In genomic region chr5:34636481-34637287, GRCm38 (mm10) we compare ENCODE assay signal across 8 mouse cellular contexts. TPM values are rescaled to one million over a fixed set of nuclear protein-coding genes. Genes with fewer than 3 reads are reported as not detected.
A peak's percentile ranks its signal among the peaks of the same experiment; 100 is the strongest.
DNase-seq lines count a peak whose midpoint lies in the region; ATAC-seq lines count a peak whose summit lies in the region.

Gene Mfsd10 (minus strand): TSS chr5:34637212.

- peak within 1 kb of the TSS; percentile 77 for H3K4me2 ChIP-seq in hindbrain, embryonic 15.5 days

- H3K27me3 ChIP-seq in hindbrain, embryonic 15.5 days = no peaks in the 10 kb centered on the region

- H3K4me3 ChIP-seq in hindbrain, embryonic 15.5 days = peak within 1 kb of the TSS; percentile 51
- peak within 1 kb of the TSS; percentile 88 for H3K4me3 ChIP-seq in macrophage (ENCODE audit: inconsistent target)

- peak; percentile 92 for ATAC-seq in hindbrain, embryonic 15.5 days (ENCODE audit: low FRiP score, low read depth)

- H3K4me1 ChIP-seq in hindbrain, embryonic 15.5 days (replicated peaks) = peaks cover 21% of the 10 kb centered on the region

- H3K36me3 ChIP-seq in hindbrain, embryonic 15.5 days = peaks cover 66% of the 10 kb centered on the region
- H3K36me3 ChIP-seq in macrophage (ENCODE audit: inconsistent target) = peaks cover 49% of the 10 kb centered on the region

- H3K79me2 ChIP-seq in macrophage (ENCODE audit: inconsistent target) = peaks cover 12% of the 10 kb centered on the region; the same call in 1 of the 2 replicates

- WGBS in hindbrain, embryonic 15.5 days = under 1% methylated on average over 48 of the region's 48 CpGs
- WGBS in macrophage (ENCODE audit: missing documents) = under 1% methylated on average over 46 of the region's 48 CpGs

- DNase-seq in T-cell, adult 2 months (ENCODE audit: low spot score) = peak; percentile 73
- peak; percentile 71 to 83 for DNase-seq in cerebellum, postnatal 36 days
- DNase-seq in frontal cortex, postnatal 36 days (ENCODE audit: low spot score in 2 of 2) = peak; percentile 75 to 80
- peak; percentile 75 to 82 for DNase-seq in left cerebral cortex, adult 18-20 months (ENCODE audit: low spot score in 2 of 2)
- DNase-seq in right cerebral cortex, adult 2 months (ENCODE audit: low spot score in 2 of 2) = peak; percentile 80 to 81
- DNase-seq in urinary bladder, postnatal 14 days (ENCODE audit: low spot score) = peak; percentile 85

- H3K9ac ChIP-seq in hindbrain, embryonic 15.5 days = peak within 1 kb of the TSS; percentile 62

- no peaks in the 10 kb centered on the region for H3K9me3 ChIP-seq in hindbrain, embryonic 15.5 days

- peak within 1 kb of the TSS; percentile 89 for H3K27ac ChIP-seq in hindbrain, embryonic 15.5 days (replicated peaks)
- H3K27ac ChIP-seq in macrophage = peak within 1 kb of the TSS; percentile 76

RNA-seq across cellular contexts. Expression of gene Mfsd10, which starts in this region (rescaled TPM):
- polyA plus RNA-seq in hindbrain, embryonic 15.5 days (2015; fragmentation: Nextera tagmentation; extraction: Ambion mirVana) = 95.0 and 109 TPM in 2 replicates
- 10 to 100 TPM; 43.4 to 45.7 TPM for total RNA-seq in left cerebral cortex, adult 18-20 months (2021)
- 10 to 100 TPM; 18.9 to 91.8 (median 44.8) TPM for total RNA-seq in macrophage (2018; cell fraction: chromatin; rRNA removed)
- 10 to 100 TPM; 13.5 to 29.9 (median 21.2) TPM for total RNA-seq in macrophage (2018; cell fraction: cytosol; rRNA removed)
- total RNA-seq in macrophage (2018; cell fraction: nucleus; rRNA removed) = 100 to 1,000 TPM in 2 of 26 experiments, 10 to 100 TPM in 24; 23.2 to 303 (median 42.5) TPM
- 19.4 to 37.9 TPM (median 29.4 TPM) in 3 replicates for polyA plus RNA-seq in macrophage (2018)

Comparison
In these comparisons a context has a peak if more than half of its experiments do, and no peak if none do; other contexts are left out.
1. Peak in every context shown above with its lines: DNase-seq, ATAC-seq, H3K4me3 ChIP-seq and H3K27ac ChIP-seq.